Mouse (Mus musculus) bone marrow, adult 2 months (tissue): ENCODE measurements at regions not wholly inside any gene's neighbourhood (a gene's known extent, or its start where the extent isn't known, plus 50 kb on each side); places are given as distances from the start of the nearest gene placed in this dataset.

ENCODE experiments used
- CTCF ChIP-seq: fragments of 200-500 bp; IDR thresholded peaks from 2 replicates; pipeline ENCODE4 v1.5.1; 2011; ENCODE audit warnings: low read length, control low read depth; ENCODE audit not compliant: control insufficient read depth, insufficient read depth
- POLR2A ChIP-seq: fragments of 200-500 bp; IDR thresholded peaks from 2 replicates; pipeline ENCODE4 v1.6.1; 2011; ENCODE audit warnings: low read depth, mild to moderate bottlenecking, control low read depth, low read length, borderline replicate concordance; ENCODE audit not compliant: control insufficient read depth

DNA sequence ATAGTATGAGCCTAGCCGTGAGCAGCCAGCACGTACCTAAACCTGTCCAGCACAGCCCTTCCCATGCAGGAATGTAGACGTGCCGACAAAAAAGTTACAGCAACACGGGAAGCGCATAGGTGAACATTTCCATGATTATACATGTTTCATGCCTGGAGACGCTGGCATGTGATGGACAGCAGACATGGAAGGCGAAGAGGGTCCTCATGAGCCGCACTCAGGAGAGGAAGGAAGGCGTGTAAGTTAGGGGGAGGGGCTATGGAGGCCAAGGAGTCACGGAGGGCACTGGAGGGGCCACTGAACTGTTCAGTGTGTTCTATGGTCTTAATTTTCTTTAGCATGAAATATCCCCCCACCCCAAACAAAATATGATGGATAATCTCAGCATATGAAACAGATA lies 257.2 kb downstream of the Cog6 start:
- TF ChIP-seq CTCF (no peak), POLR2A (no peak)
